Mouse (Mus musculus) layer of hippocampus, adult 8-10 months (tissue): ENCODE results near the gene Rnf141. TPM values are rescaled to one million over a fixed set of nuclear protein-coding genes. Genes with fewer than 3 reads are reported as not detected.
A peak's percentile ranks its signal among the peaks of the same experiment; 100 is the strongest.

ENCODE experiments used
- DNase-seq, 2 experiments: peaks; one replicate each; pipeline ENCODE4 v3.0.0; 2022; ENCODE audit warnings: low spot score in 2 of 2
- microRNA-seq, 2 experiments: library from miRNA; unstranded; fragments of <30 nt; microRNA quantifications; one replicate each; pipeline ENCODE4 v1.2.0; 2022
- total RNA-seq, 4 experiments: library from RNA; stranded (reverse); gene quantifications; 2 replicates each; pipeline ENCODE4 v1.2.4; 2022

Rnf141 gene
- total RNA-seq, 4 experiments from 2014 or later, result 72.8 to 92.5 (median 82.8) TPM

GRCm38 (mm10) chr7:110768451-110769064 lies 75.7 kb downstream of the Rnf141 start:
- DNase-seq, result peak in 1 of 2 experiments; percentile 34

- DNase-seq, result no peak
These were observed 76.3 kb downstream of the Rnf141 start, which contains the start of gene Ampd3 for GRCm38 (mm10) chr7:110768001-110768400. Gene Ampd3 (plus strand): TSS chr7:110768206.

- DNase-seq, result no peak
These were observed 81.6 kb downstream of the Rnf141 start for GRCm38 (mm10) chr7:110762605-110763180.

- DNase-seq, result no peak
These were observed 87.8 kb downstream of the Rnf141 start for GRCm38 (mm10) chr7:110756440-110756839.

GRCm38 (mm10) chr7:110753926-110754330 lies 90.3 kb downstream of the Rnf141 start:
- DNase-seq, result no peak

- DNase-seq, result no peak
These were observed 90.9 kb downstream of the Rnf141 start for GRCm38 (mm10) chr7:110753310-110753709.

GRCm38 (mm10) chr7:110751634-110752033 lies 92.6 kb downstream of the Rnf141 start:
- no peak for DNase-seq

GRCm38 (mm10) chr7:110750834-110751233 lies 93.4 kb downstream of the Rnf141 start:
- no peak for DNase-seq

Small RNA genes within 50 kb of the gene (microRNA-seq; reads per million reads assigned to microRNA genes)
- gene Gm47282, result 0 reads per million in 2 experiments

Other genes starting within 250 kb of the Rnf141 start
- gene Sbf2, start 229.5 kb downstream of the Rnf141 start, total RNA-seq, result 10 to 100 TPM; 60.8 to 88.6 (median 72.1) TPM
- 1 to 10 TPM; 1.7 to 3.1 (median 2.4) TPM for gene Adm, start 216.8 kb downstream of the Rnf141 start, total RNA-seq
- 10 to 100 TPM; 25.4 to 37.7 (median 30.3) TPM for gene Ampd3, start 76.3 kb downstream of the Rnf141 start, total RNA-seq
- gene Lyve1, start 18.8 kb upstream of the Rnf141 start, total RNA-seq, result 1 to 10 TPM in 3 of 4 experiments, under 1 TPM in 1; 0.99 to 2.2 (median 1.6) TPM
- 1 to 10 TPM; 1.7 to 5.9 (median 3.5) TPM for gene Mrvi1, start 138.0 kb upstream of the Rnf141 start, total RNA-seq
- 10 to 100 TPM; 42.6 to 54.4 (median 45.5) TPM for gene Ctr9, start 184.5 kb upstream of the Rnf141 start, total RNA-seq
- 100 to 1,000 TPM; 572 to 597 (median 584) TPM for gene Eif4g2, start 238.6 kb upstream of the Rnf141 start, total RNA-seq